Mouse (Mus musculus) small intestine, adult 2 months (tissue): ENCODE measurements around the gene Mfn1.

Source experiments
- CTCF ChIP-seq: fragments of 200-500 bp; IDR thresholded peaks from 2 replicates; pipeline ENCODE4 v1.5.1; 2012; ENCODE audit warnings: low read depth, mild to moderate bottlenecking, control low read depth, inconsistent platforms, low read length, moderate library complexity, mixed read lengths; ENCODE audit not compliant: insufficient replicate concordance, insufficient read length; ENCODE audit errors: extremely low read depth
- POLR2A ChIP-seq: fragments of 200-500 bp; IDR thresholded peaks from 2 replicates; pipeline ENCODE4 v1.6.1; 2012; ENCODE audit warnings: low read depth, mild to moderate bottlenecking, control low read depth, inconsistent platforms, low read length, moderate library complexity

GRCm38 (mm10) chr3:32578772-32579171, 49.5 kb downstream of the Mfn1 start:
- TF ChIP-seq POLR2A (no peak), CTCF (no peak)
